Comparison of ENCODE assay signal across 25 mouse cellular contexts in the genomic region with DNA sequence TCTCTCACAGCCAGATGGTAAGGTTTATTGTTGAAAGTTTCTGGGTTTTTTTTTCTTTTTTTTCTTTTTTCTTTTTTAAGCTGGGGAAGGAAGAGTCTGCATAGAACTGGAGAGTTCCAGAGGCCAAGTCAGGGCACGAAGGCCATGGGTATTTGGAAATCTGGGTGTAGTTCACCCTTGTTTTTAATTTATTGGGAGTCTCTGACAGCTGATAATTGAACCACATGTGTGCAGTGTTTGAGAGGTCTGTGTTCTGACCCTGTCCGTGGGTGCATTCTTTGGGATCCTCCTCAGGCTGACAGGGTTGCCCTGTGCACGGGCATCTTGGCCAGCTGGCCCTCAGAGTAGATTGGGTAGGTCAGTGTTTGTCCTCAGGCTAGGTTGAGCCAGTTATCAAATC. TPM values are rescaled to one million over a fixed set of nuclear protein-coding genes. Genes with fewer than 3 reads are reported as not detected.
DNase-seq lines count a peak whose midpoint lies in the region; ATAC-seq and TF ChIP-seq lines count a peak whose summit lies in the region.
"Had no signal": no experiment of that assay in that cellular context is flagged by ENCODE, and none has a peak within 500 bp of the region (broad histone marks: within the 10 kb centered on the region; RNA-seq: fewer than 3 reads in every experiment).

No protein-coding gene starts in this region.

- H3K4me2 ChIP-seq in hindbrain, embryonic 16.5 days (ENCODE audit: low read length), result no peak overlapping the region
- H3K4me2 ChIP-seq: embryonic facial prominence, embryonic 12.5 days; embryonic facial prominence, embryonic 15.5 days; heart, embryonic 11.5 days; heart, embryonic 15.5 days; hindbrain, embryonic 12.5 days; hindbrain, embryonic 15.5 days; intestine, embryonic 15.5 days had no signal

- WGBS in kidney, adult 2 months, result 12% methylated on average over 3 of the region's 3 CpGs
- 58% methylated on average over 3 of the region's 3 CpGs for WGBS in hindbrain, embryonic 16.5 days

- H3K9ac ChIP-seq in hindbrain, embryonic 16.5 days (ENCODE audit: low read depth, low read length), result no peak overlapping the region
- H3K9ac ChIP-seq: embryonic facial prominence, embryonic 12.5 days; embryonic facial prominence, embryonic 15.5 days; forebrain, postnatal 0 days; heart, embryonic 15.5 days; hindbrain, embryonic 12.5 days; hindbrain, embryonic 15.5 days; intestine, embryonic 15.5 days had no signal

- no peaks in the 10 kb centered on the region for H3K36me3 ChIP-seq in kidney, adult 2 months (ENCODE audit: control insufficient read depth, insufficient read depth, low read length)
- no peaks in the 10 kb centered on the region for H3K36me3 ChIP-seq in hindbrain, embryonic 16.5 days (ENCODE audit: control insufficient read depth, insufficient read depth, low read length)
- H3K36me3 ChIP-seq: embryonic facial prominence, embryonic 12.5 days; embryonic facial prominence, embryonic 15.5 days; heart, embryonic 15.5 days; hindbrain, embryonic 12.5 days; hindbrain, embryonic 15.5 days; intestine, embryonic 15.5 days had no signal

- no peak for TF ChIP-seq POLR2A in kidney, adult 2 months (IDR thresholded peaks at IDR 0.05; ENCODE audit: low read depth, low read length)

- H3K4me1 ChIP-seq in kidney, adult 2 months (ENCODE audit: control insufficient read depth, insufficient read depth, low read length), result peaks cover 12% of the 10 kb centered on the region
- H3K4me1 ChIP-seq in hindbrain, embryonic 16.5 days (ENCODE audit: control insufficient read depth, insufficient read depth, low read depth, low read length), result peaks cover 14% of the 10 kb centered on the region

- peak; percentile 69 for DNase-seq in adrenal gland, adult 2 months
- no peak for DNase-seq in adrenal gland, adult 18-20 months (ENCODE audit: low spot score in 2 of 2)
- DNase-seq in gastrocnemius, adult 2 months, result no peak
- DNase-seq in gastrocnemius, postnatal 10 days, result no peak
- peak; percentile 27 for DNase-seq in kidney, adult 2 months
- DNase-seq in kidney, postnatal 36 days, result no peak
- DNase-seq: cerebellum, adult 11 months; cerebellum, adult 2 months; cerebellum, adult 9-11 months; cerebellum, postnatal 25 days; forebrain, postnatal 0 days; gastrocnemius, postnatal 36 days; heart, adult 2 months; heart, postnatal 14 days; kidney, adult 11 months had no signal

- peak overlapping the region; percentile 43; the same call in 1 of the 2 replicates for H3K27ac ChIP-seq in gastrocnemius, adult 2 months
- H3K27ac ChIP-seq in kidney, adult 2 months (ENCODE audit: insufficient read depth, low read depth, low read length), result no peak overlapping the region
- H3K27ac ChIP-seq in hindbrain, embryonic 16.5 days (ENCODE audit: low read depth, low read length), result no peak overlapping the region
- H3K27ac ChIP-seq: embryonic facial prominence, embryonic 15.5 days; heart, adult 2 months; heart, embryonic 15.5 days; hindbrain, embryonic 12.5 days; hindbrain, embryonic 15.5 days; intestine, embryonic 15.5 days had no signal

- ATAC-seq in hindbrain, embryonic 16.5 days, result no peak
- ATAC-seq: activated CD4-positive, CD25-positive, alpha-beta regulatory T cell, adult 4 months; forebrain, embryonic 14.5 days; forebrain, postnatal 0 days; intestine, embryonic 15.5 days had no signal

- no peak for TF ChIP-seq CTCF in gastrocnemius, adult 2 months (IDR thresholded peaks at IDR 0.05)
- TF ChIP-seq CTCF in kidney, adult 2 months (conservative IDR thresholded peaks at IDR 0.05; ENCODE audit: insufficient read depth, insufficient read length, low read depth, low read length), result no peak

- H3K9me3 ChIP-seq in hindbrain, embryonic 16.5 days (ENCODE audit: control insufficient read depth, low read length), result no peaks in the 10 kb centered on the region
- H3K9me3 ChIP-seq: embryonic facial prominence, embryonic 12.5 days; embryonic facial prominence, embryonic 15.5 days; heart, embryonic 15.5 days; hindbrain, embryonic 12.5 days; hindbrain, embryonic 15.5 days; intestine, embryonic 15.5 days had no signal

- no peaks in the 10 kb centered on the region for H3K27me3 ChIP-seq in kidney, adult 2 months (replicated peaks; ENCODE audit: control insufficient read depth, insufficient read depth, low read length)
- no peaks in the 10 kb centered on the region for H3K27me3 ChIP-seq in hindbrain, embryonic 16.5 days (replicated peaks; ENCODE audit: control insufficient read depth, insufficient read depth, low read length)
- H3K27me3 ChIP-seq: embryonic facial prominence, embryonic 12.5 days; embryonic facial prominence, embryonic 15.5 days; heart, embryonic 15.5 days; hindbrain, embryonic 12.5 days; hindbrain, embryonic 15.5 days; intestine, embryonic 15.5 days had no signal

- no peak overlapping the region for H3K4me3 ChIP-seq in gastrocnemius, adult 2 months
- H3K4me3 ChIP-seq in kidney, adult 2 months (ENCODE audit: insufficient read depth, low read depth, low read length), result no peak overlapping the region
- H3K4me3 ChIP-seq in hindbrain, embryonic 16.5 days (ENCODE audit: low read length), result no peak overlapping the region
- H3K4me3 ChIP-seq: embryonic facial prominence, embryonic 12.5 days; embryonic facial prominence, embryonic 15.5 days; heart, adult 2 months; heart, embryonic 15.5 days; hindbrain, embryonic 12.5 days; hindbrain, embryonic 15.5 days; intestine, embryonic 15.5 days had no signal

- intact Hi-C loops in gastrocnemius, adult 2 months (cut with DNase I), result no loop called here

RNA-seq across cellular contexts. Expression of a gene that starts 29.3 kb away (rescaled TPM):
- total RNA-seq in adrenal gland, adult 2 months (2021), result 10 to 100 TPM; 41.2 to 95.1 TPM
- 14.8 and 21.3 TPM in 2 replicates for polyA plus RNA-seq in adrenal gland, adult 2 months (2012; rRNA removed)
- 100 to 1,000 TPM in 1 of 2 experiments, 10 to 100 TPM in 1; 56.6 to 128 TPM for total RNA-seq in adrenal gland, adult 18-20 months (2021)
- total RNA-seq in gastrocnemius, adult 2 months (2021), result 1 to 10 TPM; 8.0 to 8.3 TPM
- 10 to 100 TPM; 16.6 to 24.7 TPM for total RNA-seq in gastrocnemius, postnatal 10 days (2021)
- polyA plus RNA-seq in kidney, adult 2 months (2012; rRNA removed), result 26.2 and 29.2 TPM in 2 replicates
- polyA plus RNA-seq in hindbrain, embryonic 16.5 days (2015; fragmentation: Nextera tagmentation; extraction: Ambion mirVana), result 16.4 and 19.3 TPM in 2 replicates

Comparison
In these comparisons a context has a peak if more than half of its experiments do, and no peak if none do; other contexts are left out.
1. DNase-seq: peak in adrenal gland, adult 2 months (single experiment) and kidney, adult 2 months (single experiment); none in adrenal gland, adult 18-20 months (0 of 2), gastrocnemius, adult 2 months (single experiment), gastrocnemius, postnatal 10 days (single experiment) and kidney, postnatal 36 days (0 of 2).